Mouse (Mus musculus): Measurements from ENCODE around the gene Sf3b2.

The Sf3b2 gene

DNA sequence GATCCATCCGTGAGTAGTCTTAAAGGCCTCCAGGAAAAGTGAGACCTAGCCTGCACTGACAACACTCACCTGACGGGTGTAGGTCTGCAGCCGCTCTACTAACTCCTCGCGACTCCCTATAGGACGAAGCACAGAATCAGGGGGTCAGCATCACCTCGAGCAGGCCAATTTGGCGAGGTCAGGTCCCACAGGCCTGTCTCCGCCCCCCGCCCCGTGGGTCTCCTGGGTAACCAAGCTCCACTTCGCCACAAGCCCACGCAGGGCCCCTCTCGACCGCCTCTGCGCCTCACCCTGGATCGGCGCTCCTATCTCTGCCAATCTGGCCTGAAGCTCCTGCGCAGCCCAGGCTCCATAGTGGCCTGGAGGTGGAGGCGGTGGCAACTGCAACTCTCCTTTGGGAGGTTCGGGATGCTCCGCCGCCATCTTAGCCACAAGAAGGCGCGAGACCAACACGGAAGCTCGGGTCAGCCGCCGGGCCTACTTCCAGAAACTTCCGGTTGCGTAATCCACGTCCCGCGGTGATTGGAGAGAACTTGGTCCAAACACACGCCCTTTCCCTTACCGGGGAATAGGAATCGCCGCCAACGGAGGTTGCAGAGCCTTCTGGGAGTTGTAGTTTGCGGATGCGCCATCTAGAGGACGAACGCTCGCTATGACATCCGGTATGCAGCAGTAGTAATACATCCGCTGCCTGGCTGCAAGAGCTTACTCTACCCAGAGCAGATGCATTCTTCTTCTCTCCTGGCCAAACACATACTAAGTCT is at the start of gene Sf3b2:
TSS of gene Sf3b2 (minus strand) at position 484 of the 764 bp plus-strand sequence.
- peak; percentile 96 for DNase-seq (ENCODE audit: extremely low spot score)

DNA sequence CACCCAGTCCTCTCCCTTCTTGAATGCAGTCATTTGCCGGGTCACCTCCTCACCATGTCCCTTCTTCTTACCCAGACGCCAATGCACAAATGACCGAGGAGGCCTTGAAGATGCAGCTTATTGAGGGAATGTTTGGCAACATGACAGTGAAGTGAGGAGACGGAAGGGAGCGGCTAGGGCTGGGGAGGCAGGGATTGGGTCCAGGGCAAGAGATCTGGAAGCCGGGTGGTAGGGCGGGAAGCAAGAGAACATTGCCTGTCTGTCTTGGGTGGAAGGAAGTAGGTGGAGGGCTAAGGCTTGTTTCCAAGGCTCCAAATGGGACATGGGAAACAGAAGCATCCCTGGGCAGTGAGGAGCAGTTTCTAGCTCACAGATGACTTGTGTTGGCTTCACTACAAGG is 46.1 kb upstream of the Sf3b2 start:
- no peak for DNase-seq (ENCODE audit: extremely low spot score)

DNA sequence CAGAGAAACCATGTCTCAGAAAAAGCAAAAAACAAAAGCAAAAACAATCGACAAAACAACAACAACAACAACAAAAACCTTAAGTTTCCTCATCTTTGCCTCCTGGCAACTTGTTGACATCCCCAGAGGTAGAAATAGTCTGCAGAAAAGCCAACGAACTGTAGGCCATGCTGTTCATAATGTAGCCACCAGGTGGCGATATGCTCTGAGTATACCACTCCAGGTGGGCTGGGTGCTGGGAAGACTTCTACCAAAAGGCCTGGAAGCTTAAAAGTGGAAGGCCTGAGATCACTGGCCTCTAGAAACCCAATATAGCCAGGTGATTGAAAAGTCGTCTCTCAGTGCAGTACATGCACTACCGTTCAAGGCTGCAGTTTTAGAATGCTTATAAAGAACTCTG is 42.7 kb upstream of the Sf3b2 start:
- peak; percentile 64 for DNase-seq (ENCODE audit: extremely low spot score)

DNA sequence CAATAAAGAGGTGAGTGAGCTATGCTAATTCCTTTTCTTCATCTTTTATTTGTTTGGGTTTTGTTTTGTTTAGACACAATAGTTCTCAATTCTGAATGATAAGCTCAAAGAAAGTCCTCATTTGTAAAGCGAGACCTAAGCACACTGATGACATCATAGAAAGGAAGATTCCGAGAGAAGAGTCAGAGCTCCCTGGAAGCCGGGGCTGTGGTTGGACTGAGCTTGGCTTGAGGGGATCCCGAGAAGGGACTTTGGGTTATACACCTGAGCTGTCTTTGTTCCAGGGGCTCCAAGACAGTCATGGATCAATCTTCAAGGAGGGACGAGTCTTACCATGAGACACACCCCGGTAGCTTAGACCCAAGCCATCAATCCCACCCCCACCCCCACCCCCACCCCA is 40.2 kb upstream of the Sf3b2 start, which contains the start of gene Catsper1:
TSS of gene Catsper1 (plus strand) at position 301 of the 400 bp plus-strand sequence.
- DNase-seq (ENCODE audit: extremely low spot score), result no peak

DNA sequence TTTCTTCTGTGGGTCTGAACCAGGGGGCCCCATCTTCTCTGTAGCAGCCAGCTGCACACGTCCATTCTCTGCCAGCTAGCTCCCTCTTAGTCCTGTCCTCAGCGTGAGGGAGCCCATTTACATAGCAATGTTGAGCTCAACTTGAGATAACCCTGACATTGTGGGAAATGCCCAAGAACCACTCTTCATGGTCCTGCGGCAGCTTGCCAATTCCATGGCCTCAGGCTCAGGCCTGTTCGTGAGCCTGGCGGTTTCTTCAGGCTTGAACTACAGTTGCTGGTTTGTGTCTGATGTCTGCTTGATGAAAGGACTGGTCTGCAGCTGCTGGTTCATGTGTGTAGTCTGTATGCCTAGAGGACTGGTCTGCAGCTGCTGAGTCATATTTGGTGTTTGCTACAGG is 39.5 kb upstream of the Sf3b2 start:
- DNase-seq (ENCODE audit: extremely low spot score), result no peak

DNA sequence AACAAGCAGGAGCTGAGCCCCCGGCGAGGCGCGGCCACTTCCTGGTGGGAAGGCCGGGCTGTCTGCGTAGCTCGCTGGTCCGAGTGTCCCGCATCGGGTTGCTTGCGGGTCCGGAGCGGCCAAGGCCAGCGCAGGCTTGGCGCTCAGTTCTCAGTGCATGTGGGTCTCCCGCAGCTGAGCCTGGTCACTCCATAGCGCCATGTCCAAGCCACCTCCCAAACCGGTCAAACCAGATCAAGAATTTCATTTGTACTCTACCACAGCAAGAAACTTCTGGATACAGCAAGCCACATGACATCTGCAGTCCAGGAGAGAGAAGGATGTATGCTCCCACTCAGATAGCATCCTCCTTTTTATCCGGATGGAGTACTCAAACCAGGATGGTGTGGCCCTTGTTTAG is 32.7 kb upstream of the Sf3b2 start:
- DNase-seq (ENCODE audit: extremely low spot score), result no peak

DNA sequence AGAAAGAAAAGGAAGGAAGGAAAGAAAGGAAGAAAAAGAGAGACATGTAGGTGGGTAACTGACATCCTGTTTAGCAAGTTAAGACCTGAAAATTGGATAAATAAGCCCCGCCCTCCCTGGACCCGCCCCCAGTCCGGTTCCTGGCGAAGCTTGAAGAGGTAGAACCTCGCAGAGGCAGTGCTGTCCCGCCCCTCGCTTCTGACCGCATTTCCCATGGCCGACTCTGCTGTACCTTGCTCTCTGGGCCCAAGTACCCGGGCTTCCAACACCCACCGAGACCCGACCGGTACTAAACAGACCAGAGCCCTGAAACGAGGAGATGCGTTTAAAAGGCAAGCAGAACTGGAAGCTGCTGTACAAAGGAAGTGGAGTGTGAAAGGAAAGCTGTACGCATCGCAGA is 28.5 kb upstream of the Sf3b2 start:
- no peak for DNase-seq (ENCODE audit: extremely low spot score)

DNA sequence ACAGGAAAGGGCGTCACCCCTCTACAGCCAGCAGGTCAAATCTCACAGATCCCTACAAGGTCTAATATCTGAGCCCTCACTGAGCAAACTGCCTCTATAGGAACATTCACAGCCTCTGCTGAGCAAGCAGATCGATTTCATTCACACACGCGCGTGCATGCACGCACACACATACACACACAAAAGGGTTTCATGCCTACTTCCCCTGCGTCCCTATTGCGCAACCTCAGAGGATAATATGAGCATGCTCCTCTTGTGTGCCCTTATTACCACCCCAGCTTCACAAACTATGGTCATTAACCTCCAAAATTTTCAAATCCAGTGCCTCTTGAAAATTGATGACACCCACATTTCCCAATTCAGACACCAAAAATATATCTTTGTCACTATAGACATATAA is 17.9 kb upstream of the Sf3b2 start:
- DNase-seq (ENCODE audit: extremely low spot score), result no peak

DNA sequence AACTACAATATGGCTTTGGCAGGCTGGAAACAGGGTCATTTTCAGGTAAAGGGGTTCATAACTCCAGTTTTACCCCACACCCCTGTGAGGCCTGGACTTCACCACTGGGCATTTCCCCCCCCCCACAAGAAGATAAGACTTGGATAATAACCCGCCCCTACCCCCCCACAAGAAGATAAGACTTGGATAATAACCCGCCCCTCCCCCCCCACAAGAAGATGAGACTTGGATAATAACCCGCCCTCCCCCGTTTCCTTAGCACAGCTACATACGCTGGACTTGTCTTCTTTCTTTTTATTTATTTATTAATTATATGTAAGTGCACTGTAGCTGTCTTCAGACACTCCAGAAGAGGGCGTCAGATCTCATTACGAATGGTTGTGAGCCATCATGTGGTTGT is 13.8 kb upstream of the Sf3b2 start:
- DNase-seq (ENCODE audit: extremely low spot score), result no peak

DNA sequence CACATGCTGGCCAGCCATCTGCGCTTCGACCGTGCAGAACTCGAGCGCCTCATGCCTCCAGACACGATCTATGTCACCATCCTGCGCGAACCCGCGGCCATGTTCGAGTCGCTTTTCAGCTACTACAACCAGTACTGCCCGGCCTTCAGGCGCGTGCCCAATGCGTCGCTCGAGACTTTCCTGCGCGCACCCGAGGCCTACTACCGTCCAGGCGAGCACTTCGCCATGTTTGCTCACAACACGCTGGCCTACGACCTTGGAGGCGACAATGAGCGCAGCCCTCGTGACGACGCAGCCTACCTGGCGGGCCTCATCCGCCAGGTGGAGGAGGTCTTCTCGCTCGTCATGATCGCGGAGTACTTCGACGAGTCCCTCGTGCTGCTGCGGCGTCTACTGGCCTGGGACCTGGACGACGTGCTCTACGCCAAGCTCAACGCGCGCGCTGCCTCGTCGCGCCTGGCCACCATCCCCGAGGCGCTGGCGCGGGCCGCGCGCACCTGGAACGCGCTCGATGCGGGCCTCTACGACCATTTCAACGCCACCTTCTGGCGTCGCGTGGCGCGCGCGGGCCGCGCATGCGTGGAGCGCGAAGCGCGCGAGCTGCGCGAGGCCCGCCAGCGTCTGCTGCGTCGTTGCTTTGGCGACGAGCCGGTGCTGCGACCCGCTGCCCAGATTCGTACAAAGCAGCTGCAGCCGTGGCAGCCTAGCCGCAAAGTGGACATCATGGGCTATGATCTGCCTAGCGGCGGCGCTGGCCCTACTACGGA is 11.9 kb upstream of the Sf3b2 start:
- peak; percentile 26 for DNase-seq (ENCODE audit: extremely low spot score)

DNA sequence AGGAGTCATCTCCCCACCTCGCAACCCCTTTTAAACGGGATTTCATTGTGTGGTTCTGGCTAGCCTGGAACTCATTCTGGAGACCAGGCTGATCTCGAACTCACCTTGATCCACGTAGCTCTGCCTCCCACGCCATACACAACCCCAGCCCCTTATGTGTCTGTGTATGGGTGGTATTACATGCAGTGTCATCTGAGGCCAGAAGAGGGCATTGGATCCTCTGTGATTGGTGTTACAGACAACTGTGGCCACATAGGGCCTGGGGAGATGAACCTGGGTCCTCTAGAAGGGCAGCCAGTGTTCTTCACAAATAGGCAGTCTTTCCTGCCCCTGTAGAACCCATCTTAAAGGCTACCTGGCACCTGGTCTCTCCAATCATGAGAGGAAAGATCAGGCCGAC is 11.0 kb upstream of the Sf3b2 start:
- no peak for DNase-seq (ENCODE audit: extremely low spot score)

DNA sequence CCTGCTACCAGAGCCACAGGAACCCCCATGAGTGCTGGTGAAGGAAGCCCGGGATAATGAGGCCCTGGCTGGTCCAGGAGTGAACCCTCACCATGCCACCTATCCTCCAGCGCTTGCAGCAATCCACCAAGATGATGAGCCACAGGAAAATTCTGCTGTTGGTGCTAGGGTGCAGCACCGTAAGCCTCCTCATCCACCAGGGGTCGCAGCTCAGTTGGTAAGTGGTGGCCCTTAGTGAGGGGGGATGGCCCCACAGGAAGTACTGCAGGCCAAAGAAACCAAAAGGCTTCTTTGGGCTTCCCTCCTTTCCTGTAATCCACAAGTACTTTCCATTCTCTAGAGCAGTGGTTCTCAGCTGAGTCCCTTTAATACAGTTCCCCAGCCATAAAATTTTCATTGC is 7.2 kb upstream of the Sf3b2 start:
- peak; percentile 56 for DNase-seq (ENCODE audit: extremely low spot score)

DNA sequence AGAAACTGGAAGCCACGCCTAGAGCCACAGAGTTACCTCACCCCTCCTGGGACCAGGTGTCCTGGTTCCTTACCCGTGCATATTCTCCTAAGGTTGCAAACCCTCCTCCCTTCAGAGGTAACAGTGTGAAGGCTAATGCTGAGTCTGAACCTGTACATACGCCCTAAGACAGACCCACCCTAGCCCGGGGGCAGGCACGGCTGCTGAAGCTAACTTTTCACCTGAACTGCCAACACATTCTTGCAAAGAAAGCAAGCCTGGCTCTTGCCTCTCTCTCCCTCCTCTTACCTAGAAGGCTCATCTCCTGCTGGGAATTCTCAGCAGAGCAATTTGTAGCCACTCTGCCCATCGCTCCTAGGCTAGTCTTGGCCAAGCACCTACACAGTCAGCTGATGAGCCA is 5.3 kb upstream of the Sf3b2 start:
- DNase-seq (ENCODE audit: extremely low spot score), result no peak

DNA sequence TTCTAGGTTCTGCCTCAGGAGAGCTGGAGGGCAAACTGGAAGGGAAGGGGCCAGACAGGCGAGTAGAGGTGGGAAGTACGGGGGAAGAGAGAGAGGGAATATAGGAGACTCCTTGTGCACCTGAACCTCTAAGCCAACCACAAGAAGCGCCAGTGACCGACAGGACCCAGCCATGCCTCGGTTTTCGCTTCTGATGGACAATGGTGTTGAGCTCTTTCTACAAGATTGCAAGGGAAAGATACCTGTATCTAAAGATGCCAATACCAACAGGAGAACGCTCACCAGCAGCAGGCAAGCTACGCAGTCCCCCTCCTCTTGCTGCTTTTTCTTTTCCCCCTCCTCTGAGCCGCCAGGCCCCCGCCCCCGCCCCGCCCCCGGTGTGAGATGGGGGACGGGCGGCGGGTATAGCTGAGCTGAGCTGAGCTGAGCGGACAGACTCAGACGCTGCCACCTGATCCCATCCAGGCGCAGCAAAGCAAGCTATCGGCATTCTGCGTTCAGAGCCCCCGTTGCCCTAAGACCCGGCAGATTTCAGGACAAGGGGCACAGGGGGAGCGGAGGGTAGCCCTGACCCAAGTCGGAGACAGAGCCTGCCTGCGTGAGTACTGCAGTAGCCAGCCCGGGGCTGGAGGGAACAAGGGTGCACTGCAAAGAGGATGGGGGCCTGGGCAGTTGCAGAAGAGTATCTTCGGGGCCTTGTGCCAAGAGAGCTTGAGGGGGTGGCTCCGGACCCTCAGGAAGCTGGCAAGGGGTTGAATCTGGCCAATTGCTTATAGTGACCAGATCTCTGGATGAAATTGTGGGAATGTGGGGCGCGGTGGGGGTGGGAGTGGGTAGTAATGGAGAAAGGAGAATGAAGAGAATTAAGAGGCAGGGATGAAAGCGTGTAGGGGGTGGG is 2.9 kb upstream of the Sf3b2 start, which contains the start of gene Gal3st3:
TSS of gene Gal3st3 (plus strand) at position 429 of the 898 bp plus-strand sequence.
- peak; percentile 77 for DNase-seq (ENCODE audit: extremely low spot score)

DNA sequence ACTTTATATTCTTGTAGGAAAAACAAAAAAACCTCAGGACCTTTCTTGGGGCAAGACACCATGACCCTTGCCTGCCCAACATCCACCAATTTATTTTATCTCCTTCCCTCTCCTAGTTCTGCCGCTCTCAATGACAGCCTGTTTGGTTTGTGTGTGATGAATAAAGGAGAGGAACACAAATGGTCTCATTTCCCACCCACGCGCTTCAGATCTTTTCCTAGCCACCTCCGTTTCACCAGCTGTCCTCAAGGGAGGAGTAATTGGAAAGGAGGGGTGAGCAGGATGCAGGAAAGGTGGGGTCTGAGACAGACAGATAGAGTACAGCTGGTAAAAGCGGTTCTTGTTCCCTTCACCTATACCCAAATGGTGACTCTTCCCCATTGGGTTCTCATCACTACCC is 1.4 kb upstream of the Sf3b2 start:
- no peak for DNase-seq (ENCODE audit: extremely low spot score)

DNA sequence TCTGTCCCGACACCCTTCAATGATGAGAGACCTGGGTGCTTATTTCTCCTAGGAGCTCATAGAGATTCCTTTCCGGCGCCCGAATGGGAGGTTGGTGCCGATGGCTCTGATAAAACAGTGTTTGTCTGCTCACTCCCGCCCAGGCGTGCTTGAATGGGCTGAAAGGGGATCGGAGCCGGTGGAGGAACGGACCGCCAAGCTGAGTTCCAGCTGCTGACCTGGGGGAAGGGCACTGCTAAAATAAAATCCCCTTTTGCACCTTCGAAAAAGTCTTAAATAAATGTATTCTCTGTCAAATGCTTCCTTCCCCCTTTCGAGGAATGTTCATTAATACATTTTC is 451 bp upstream of the Sf3b2 start:
- no peak for DNase-seq (ENCODE audit: extremely low spot score)

DNA sequence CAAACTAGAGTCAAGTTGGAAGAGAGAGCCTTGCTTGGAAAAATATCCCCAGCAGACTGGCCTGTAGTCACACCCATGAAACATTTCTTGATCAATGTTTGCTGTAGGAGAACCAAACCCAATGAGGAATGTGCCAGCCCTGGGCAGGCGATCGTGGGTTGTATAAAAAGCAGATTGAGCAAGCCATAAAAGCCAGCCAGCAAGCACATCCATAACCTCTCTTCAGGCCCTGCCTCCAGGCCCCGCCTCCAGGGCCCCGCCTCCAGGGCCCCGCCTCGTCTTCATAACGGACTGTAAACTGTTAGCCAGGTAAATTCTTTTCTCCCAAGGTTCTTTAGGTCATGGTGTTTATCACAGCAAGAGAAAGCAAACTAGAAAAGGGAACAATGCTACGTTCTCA is 16.9 kb downstream of the Sf3b2 start:
- DNase-seq (ENCODE audit: extremely low spot score), result no peak

DNA sequence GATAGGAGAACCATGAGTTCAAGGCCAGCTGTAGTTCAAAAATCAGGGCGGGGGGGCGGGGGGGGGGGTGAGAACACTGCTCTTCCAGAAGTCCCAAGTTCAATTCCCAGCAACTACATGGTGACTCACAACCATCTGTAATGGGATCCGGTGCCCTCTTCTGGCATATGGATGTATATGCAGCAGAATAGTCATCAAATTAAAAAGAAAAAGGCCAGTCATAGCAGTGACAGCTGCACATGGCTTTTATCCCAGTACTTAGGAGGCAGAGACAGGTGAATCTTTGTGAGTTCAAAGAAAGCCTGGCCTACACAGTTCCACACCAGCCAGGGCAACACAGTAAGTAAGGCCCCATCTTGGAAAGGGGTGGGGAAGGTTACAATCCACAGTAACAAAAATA is 18.1 kb downstream of the Sf3b2 start:
- no peak for DNase-seq (ENCODE audit: extremely low spot score)

DNA sequence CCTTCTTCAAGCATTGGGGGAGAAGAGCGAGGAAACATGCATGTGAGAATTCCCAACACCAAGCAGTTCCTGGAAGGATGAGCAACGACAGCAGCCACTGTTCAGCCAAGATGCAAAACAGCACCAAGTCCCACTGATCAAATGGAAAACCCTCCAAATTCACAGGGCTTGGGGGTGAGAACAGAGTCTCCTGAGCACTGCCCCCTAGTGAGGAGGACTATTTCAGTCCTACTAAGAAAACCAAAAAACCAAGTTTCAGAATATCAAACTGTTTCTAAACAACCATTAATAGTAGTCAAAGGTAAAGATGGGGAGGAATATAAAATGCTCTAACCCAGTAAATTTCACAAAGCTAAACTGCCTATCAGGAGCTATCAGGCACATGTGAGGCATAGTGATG is 18.7 kb downstream of the Sf3b2 start:
- no peak for DNase-seq (ENCODE audit: extremely low spot score)

DNA sequence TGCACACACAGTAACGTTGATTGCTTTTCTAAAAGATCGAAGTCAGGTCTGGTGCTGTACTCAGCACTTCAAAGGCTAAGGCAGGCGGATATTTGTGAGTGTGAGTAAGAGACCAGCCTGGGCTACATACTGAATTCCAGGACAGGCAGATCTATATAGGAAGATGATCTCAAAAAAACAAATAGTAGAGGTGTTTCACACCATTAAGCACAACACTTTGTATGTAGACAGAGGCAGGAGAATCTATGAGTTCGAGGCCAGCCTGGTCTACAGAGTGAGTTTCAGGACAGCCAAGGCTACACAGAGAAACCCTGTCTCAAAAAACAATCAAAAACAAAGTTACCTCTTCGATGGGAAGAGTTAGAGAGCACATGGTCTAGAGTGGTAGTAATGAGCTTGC is 19.5 kb downstream of the Sf3b2 start:
- DNase-seq (ENCODE audit: extremely low spot score), result no peak

DNA sequence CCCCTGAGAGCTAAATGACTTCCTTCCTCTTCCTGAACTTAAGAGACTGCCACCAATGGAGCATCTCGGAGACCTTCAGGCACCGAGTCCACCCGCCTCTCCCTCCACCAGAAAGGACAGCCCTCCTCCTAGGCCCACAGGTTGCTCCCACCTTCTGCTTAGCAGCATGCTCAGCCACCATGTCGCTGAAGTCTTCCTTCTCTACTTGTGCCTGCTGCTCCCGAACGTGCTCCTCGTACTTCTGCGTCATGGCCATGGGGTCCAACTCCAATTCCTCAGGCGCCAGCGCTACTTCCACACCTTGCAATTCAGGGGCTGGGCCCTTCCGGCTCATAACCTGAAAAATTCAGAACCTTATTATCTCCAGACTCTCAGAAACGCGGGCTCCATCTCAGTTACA is 20.6 kb downstream of the Sf3b2 start:
- DNase-seq (ENCODE audit: extremely low spot score), result no peak

DNA sequence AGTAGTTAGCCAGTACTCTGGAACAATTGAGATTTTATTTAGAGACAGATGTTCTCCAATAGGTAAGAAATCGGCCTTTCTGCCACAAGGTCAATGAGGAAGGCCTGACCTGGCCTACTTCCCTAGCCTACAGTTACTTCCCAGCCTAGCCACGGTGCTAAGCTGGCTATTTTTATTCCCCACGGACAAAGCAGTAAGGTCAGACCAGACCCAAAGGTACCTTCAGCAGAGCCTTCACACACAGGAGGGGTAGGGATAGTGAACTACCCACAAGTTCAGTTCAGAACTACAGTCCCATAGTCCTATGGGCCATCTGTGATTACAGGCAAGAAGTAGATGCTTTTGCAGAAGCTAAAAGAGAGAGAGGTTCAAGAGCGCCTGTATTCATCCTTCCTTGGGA is 21.3 kb downstream of the Sf3b2 start:
- no peak for DNase-seq (ENCODE audit: extremely low spot score)

Measured in embryo, embryonic 9.5 days (tissue).